Mouse (Mus musculus): ENCODE data around the gene Tmem59l.

The Tmem59l gene

GRCm38 (mm10) chr8:70507027-70507393 lies 19.9 kb upstream of the Tmem59l start:
- no peak for DNase-seq (ENCODE audit: low spot score)

- peak; percentile 94 for DNase-seq (ENCODE audit: low spot score)
These were observed 19.3 kb upstream of the Tmem59l start, which contains the start of gene Rex1bd for GRCm38 (mm10) chr8:70506328-70507026. TSS of gene Rex1bd (minus strand) at chr8:70506752.

- DNase-seq (ENCODE audit: low spot score): no peak
These were observed 18.7 kb upstream of the Tmem59l start for GRCm38 (mm10) chr8:70505698-70506327.

GRCm38 (mm10) chr8:70504851-70505250 lies 17.7 kb upstream of the Tmem59l start:
- DNase-seq (ENCODE audit: low spot score): peak; percentile 78

GRCm38 (mm10) chr8:70504291-70504716 lies 17.1 kb upstream of the Tmem59l start:
- peak; percentile 54 for DNase-seq (ENCODE audit: low spot score)

- peak; percentile 62 for DNase-seq (ENCODE audit: low spot score)
These were observed 16.0 kb upstream of the Tmem59l start for GRCm38 (mm10) chr8:70503062-70503750.

- no peak for DNase-seq (ENCODE audit: low spot score)
These were observed 15.4 kb upstream of the Tmem59l start for GRCm38 (mm10) chr8:70502540-70502939.

GRCm38 (mm10) chr8:70501820-70502529 lies 14.8 kb upstream of the Tmem59l start:
- no peak for DNase-seq (ENCODE audit: low spot score)

- no peak for DNase-seq (ENCODE audit: low spot score)
These were observed 13.5 kb upstream of the Tmem59l start for GRCm38 (mm10) chr8:70500386-70501301.

GRCm38 (mm10) chr8:70495771-70496062 lies 8.6 kb upstream of the Tmem59l start:
- DNase-seq (ENCODE audit: low spot score): no peak

- DNase-seq (ENCODE audit: low spot score): no peak
These were observed 8.0 kb upstream of the Tmem59l start for GRCm38 (mm10) chr8:70495001-70495770.

GRCm38 (mm10) chr8:70494416-70494945 lies 7.3 kb upstream of the Tmem59l start:
- no peak for DNase-seq (ENCODE audit: low spot score)

- no peak for DNase-seq (ENCODE audit: low spot score)
These were observed 6.7 kb upstream of the Tmem59l start for GRCm38 (mm10) chr8:70493692-70494415.

GRCm38 (mm10) chr8:70492664-70493640 lies 5.8 kb upstream of the Tmem59l start, which contains the start of gene Crlf1:
TSS of gene Crlf1 (plus strand) at chr8:70493158.
- no peak for DNase-seq (ENCODE audit: low spot score)

GRCm38 (mm10) chr8:70490880-70491495 lies 3.8 kb upstream of the Tmem59l start:
- DNase-seq (ENCODE audit: low spot score): no peak

- no peak for DNase-seq (ENCODE audit: low spot score)
These were observed 3.1 kb upstream of the Tmem59l start for GRCm38 (mm10) chr8:70490061-70490879.

- DNase-seq (ENCODE audit: low spot score): no peak
These were observed 2.4 kb upstream of the Tmem59l start for GRCm38 (mm10) chr8:70489576-70489975.
